Mouse (Mus musculus): Measurements from ENCODE around the gene Ncam1. TPM values are rescaled to one million over a fixed set of nuclear protein-coding genes. Genes with fewer than 3 reads are reported as not detected.

The Ncam1 gene
- total and polyA plus RNA-seq, 3 experiments = 0.05 to 2.1 TPM; not detected in 1

DNA sequence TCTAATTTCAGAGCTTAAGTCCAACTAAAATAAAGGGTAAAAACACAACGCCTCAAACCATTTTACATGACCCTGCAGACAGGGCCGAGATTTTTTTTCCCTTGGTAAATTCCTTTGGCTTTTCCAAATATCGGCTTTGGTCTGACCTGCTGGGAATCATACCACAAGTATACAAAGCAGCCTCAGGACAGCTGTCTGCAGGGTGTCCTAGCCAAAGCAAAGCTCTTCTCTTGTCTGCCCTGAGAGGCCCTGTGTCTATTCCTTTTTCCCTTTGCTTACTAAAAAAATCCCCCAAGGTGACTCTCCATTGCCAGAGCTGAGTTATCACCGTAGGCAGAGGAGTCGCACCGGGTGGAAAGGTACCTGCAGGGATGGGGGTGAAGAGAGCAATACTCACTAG, 262.1 kb downstream of the Ncam1 start:
- H3K36me3 ChIP-seq (replicated peaks) = no peaks in the 10 kb centered on the region
- H3K9me3 ChIP-seq (replicated peaks) = peaks cover 14% of the 10 kb centered on the region
- no peak for TF ChIP-seq GATA1 (IDR thresholded peaks at IDR 0.05; ENCODE audit: borderline replicate concordance, low read length)
- TF ChIP-seq CTCF (IDR thresholded peaks at IDR 0.05; ENCODE audit: low read depth, low read length) = no peak
- no peak for TF ChIP-seq TAL1 (conservative IDR thresholded peaks at IDR 0.05; ENCODE audit: low read depth, low read length)
- no peak for TF ChIP-seq POLR2AphosphoS5 (IDR thresholded peaks at IDR 0.05; ENCODE audit: insufficient replicate concordance, low read depth, low read length)
- no peak for TF ChIP-seq GATA2 (IDR thresholded peaks at IDR 0.05; ENCODE audit: borderline replicate concordance, low read depth, low read length)
- H3K27me3 ChIP-seq (ENCODE audit: insufficient read depth, low read length) = no peaks in the 10 kb centered on the region
- no peak overlapping the region for H3K4me3 ChIP-seq (ENCODE audit: low read depth, low read length)
- ATAC-seq (ENCODE audit: extremely low read depth, insufficient number of reproducible peaks, low FRiP score, poor library complexity, severe bottlenecking) (no peak), DNase-seq (ENCODE audit: low spot score) (no peak)
- no peaks in the 10 kb centered on the region for H3K4me1 ChIP-seq (ENCODE audit: insufficient read depth, low read depth, low read length)

DNA sequence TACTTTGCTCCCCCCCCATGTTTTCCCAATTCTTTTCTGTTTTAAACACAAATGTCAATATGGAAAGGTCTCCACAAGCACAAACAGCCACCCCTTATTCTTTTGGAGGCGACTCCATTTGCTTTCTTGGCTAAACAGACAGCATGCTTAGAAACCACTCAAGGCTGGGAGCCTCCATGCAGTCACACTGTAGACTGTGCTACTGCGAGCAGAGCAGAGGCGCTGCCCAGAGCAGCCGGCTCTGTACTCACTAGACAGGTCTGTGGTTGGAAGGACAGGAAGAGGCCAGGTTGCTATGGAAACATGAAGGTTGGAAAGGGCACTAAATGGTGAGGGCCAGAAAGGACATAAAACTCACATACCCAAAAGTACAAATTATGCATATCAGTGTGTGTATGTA, 263.8 kb downstream of the Ncam1 start:
- peaks cover 10% of the 10 kb centered on the region for H3K9me3 ChIP-seq (replicated peaks)
- no peaks in the 10 kb centered on the region for H3K27me3 ChIP-seq (ENCODE audit: insufficient read depth, low read length)
- H3K36me3 ChIP-seq (replicated peaks) = no peaks in the 10 kb centered on the region
- no peak for DNase-seq (ENCODE audit: low spot score)
- no peak for ATAC-seq (ENCODE audit: extremely low read depth, insufficient number of reproducible peaks, low FRiP score, poor library complexity, severe bottlenecking)
- no peak overlapping the region for H3K4me3 ChIP-seq (ENCODE audit: low read depth, low read length)
- no peaks in the 10 kb centered on the region for H3K4me1 ChIP-seq (ENCODE audit: insufficient read depth, low read depth, low read length)
- TF ChIP-seq GATA1 (IDR thresholded peaks at IDR 0.05; ENCODE audit: borderline replicate concordance, low read length) (no peak), CTCF (IDR thresholded peaks at IDR 0.05; ENCODE audit: low read depth, low read length) (no peak), GATA2 (IDR thresholded peaks at IDR 0.05; ENCODE audit: borderline replicate concordance, low read depth, low read length) (no peak), TAL1 (conservative IDR thresholded peaks at IDR 0.05; ENCODE audit: low read depth, low read length) (no peak), POLR2AphosphoS5 (IDR thresholded peaks at IDR 0.05; ENCODE audit: insufficient replicate concordance, low read depth, low read length) (no peak)

DNA sequence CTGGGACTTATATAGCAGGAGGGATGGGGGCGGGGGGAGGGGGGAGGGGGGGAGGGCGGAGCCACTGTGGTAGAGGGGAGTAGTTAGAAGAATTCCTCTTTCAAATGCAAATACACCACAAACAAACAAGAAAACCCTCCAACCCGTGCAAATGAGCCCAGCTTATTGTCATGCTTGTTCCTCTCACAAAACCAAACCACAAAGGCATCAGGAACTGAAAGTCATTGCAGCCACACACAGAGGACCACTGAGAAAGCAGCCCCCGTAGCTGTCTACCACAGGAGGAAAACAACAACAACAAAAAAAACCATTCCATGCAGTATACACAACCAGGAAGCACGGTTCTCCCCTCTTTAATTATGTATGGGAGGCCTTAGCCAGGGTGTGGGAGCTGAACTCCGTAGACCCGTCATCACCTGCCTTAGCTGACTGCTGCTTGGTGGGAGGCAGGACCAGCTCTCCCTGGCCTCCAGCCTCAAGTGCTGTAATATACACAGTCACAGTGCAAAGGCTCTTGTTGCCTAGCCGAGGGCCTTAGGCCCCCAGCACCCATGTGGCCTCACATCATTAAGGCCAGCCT, 264.7 kb downstream of the Ncam1 start:
- no peak for DNase-seq (ENCODE audit: low spot score)
- H3K4me3 ChIP-seq (ENCODE audit: low read depth, low read length) = no peak overlapping the region
- H3K9me3 ChIP-seq (replicated peaks) = peaks cover 11% of the 10 kb centered on the region
- no peaks in the 10 kb centered on the region for H3K4me1 ChIP-seq (ENCODE audit: insufficient read depth, low read depth, low read length)
- H3K36me3 ChIP-seq (replicated peaks) = no peaks in the 10 kb centered on the region
- no peak for ATAC-seq (ENCODE audit: extremely low read depth, insufficient number of reproducible peaks, low FRiP score, poor library complexity, severe bottlenecking)
- H3K27me3 ChIP-seq (ENCODE audit: insufficient read depth, low read length) = no peaks in the 10 kb centered on the region
- TF ChIP-seq POLR2AphosphoS5 (IDR thresholded peaks at IDR 0.05; ENCODE audit: insufficient replicate concordance, low read depth, low read length) (no peak), GATA1 (IDR thresholded peaks at IDR 0.05; ENCODE audit: borderline replicate concordance, low read length) (no peak), TAL1 (conservative IDR thresholded peaks at IDR 0.05; ENCODE audit: low read depth, low read length) (no peak), CTCF (IDR thresholded peaks at IDR 0.05; ENCODE audit: low read depth, low read length) (no peak), GATA2 (IDR thresholded peaks at IDR 0.05; ENCODE audit: borderline replicate concordance, low read depth, low read length) (no peak)

DNA sequence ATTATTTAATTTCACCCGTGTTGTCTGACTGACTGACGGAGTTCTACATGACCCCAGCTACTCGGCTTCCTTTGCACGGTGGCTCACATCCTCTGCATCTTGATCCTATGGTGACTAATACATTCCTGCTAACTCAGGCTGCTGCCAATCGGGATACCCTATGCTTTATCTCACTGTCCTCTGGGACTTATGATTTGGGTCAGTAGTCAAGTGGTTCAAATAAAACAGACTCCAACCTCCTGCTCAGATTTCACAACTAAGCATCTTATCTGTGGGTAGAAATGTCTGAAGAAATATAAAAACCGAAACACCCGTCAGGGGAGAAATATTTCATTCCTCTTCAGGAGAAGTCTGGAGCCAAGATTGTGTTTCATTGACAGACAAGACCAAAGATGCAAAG, 265.3 kb downstream of the Ncam1 start:
- ATAC-seq (ENCODE audit: extremely low read depth, insufficient number of reproducible peaks, low FRiP score, poor library complexity, severe bottlenecking) (no peak), DNase-seq (ENCODE audit: low spot score) (no peak)
- Histone ChIP-seq H3K4me3 (ENCODE audit: low read depth, low read length) (no peak overlapping the region), H3K36me3 (replicated peaks) (no peaks in the 10 kb centered on the region), H3K9me3 (replicated peaks) (peaks cover 12% of the 10 kb centered on the region), H3K27me3 (ENCODE audit: insufficient read depth, low read length) (no peaks in the 10 kb centered on the region), H3K4me1 (ENCODE audit: insufficient read depth, low read depth, low read length) (no peaks in the 10 kb centered on the region)
- TF ChIP-seq GATA2 (IDR thresholded peaks at IDR 0.05; ENCODE audit: borderline replicate concordance, low read depth, low read length) (no peak), CTCF (IDR thresholded peaks at IDR 0.05; ENCODE audit: low read depth, low read length) (no peak), GATA1 (IDR thresholded peaks at IDR 0.05; ENCODE audit: borderline replicate concordance, low read length) (no peak), POLR2AphosphoS5 (IDR thresholded peaks at IDR 0.05; ENCODE audit: insufficient replicate concordance, low read depth, low read length) (no peak), TAL1 (conservative IDR thresholded peaks at IDR 0.05; ENCODE audit: low read depth, low read length) (no peak)

DNA sequence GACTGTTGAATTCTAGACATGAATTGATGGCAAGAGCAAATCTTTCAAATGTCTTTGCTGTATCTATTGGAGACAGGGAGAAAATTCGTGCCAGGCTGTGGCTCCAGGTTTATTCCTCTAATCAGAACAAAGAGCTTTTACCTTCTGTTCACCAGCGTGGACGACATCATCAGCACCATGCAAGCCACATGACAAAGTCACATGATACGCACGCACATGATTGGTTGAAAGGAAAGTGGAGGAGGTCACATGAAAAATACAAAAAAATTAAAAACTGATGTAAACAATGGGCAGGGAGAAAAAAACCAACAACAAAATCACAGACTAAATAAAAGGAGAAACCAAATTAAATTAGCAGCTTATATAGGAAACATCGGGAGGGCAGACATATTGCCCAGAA, 266.9 kb downstream of the Ncam1 start:
- Histone ChIP-seq H3K27me3 (ENCODE audit: insufficient read depth, low read length) (no peaks in the 10 kb centered on the region), H3K4me3 (ENCODE audit: low read depth, low read length) (no peak overlapping the region), H3K36me3 (replicated peaks) (no peaks in the 10 kb centered on the region), H3K4me1 (ENCODE audit: insufficient read depth, low read depth, low read length) (no peaks in the 10 kb centered on the region), H3K9me3 (replicated peaks) (peaks cover 8% of the 10 kb centered on the region)
- no peak for TF ChIP-seq GATA1 (IDR thresholded peaks at IDR 0.05; ENCODE audit: borderline replicate concordance, low read length)
- TF ChIP-seq CTCF (IDR thresholded peaks at IDR 0.05; ENCODE audit: low read depth, low read length) = no peak
- TF ChIP-seq GATA2 (IDR thresholded peaks at IDR 0.05; ENCODE audit: borderline replicate concordance, low read depth, low read length) = no peak
- TF ChIP-seq TAL1 (conservative IDR thresholded peaks at IDR 0.05; ENCODE audit: low read depth, low read length) = no peak
- TF ChIP-seq POLR2AphosphoS5 (IDR thresholded peaks at IDR 0.05; ENCODE audit: insufficient replicate concordance, low read depth, low read length) = no peak
- ATAC-seq (ENCODE audit: extremely low read depth, insufficient number of reproducible peaks, low FRiP score, poor library complexity, severe bottlenecking) (no peak), DNase-seq (ENCODE audit: low spot score) (no peak)

DNA sequence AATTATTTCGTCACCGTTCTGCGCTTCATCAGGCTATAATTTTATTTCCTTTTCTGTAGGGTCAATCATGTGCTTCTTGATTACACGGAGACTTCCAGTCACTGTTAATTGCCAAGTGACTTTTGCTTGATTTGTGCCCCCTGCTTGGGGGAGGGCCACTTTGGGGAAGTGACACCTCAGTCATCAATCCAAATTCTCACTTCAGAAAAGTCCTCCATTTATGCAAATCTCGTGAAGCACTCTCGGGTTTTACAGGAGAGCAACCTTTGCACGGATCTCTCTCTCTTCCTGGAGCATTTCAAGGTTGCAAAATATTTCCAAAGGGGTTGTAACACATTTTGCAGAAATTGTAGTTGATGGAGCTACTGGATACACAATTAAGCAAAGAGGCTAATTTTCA, 267.5 kb downstream of the Ncam1 start:
- Histone ChIP-seq H3K27me3 (ENCODE audit: insufficient read depth, low read length) (no peaks in the 10 kb centered on the region), H3K36me3 (replicated peaks) (no peaks in the 10 kb centered on the region), H3K4me1 (ENCODE audit: insufficient read depth, low read depth, low read length) (no peaks in the 10 kb centered on the region), H3K9me3 (replicated peaks) (peaks cover 8% of the 10 kb centered on the region), H3K4me3 (ENCODE audit: low read depth, low read length) (no peak overlapping the region)
- DNase-seq (ENCODE audit: low spot score) = no peak
- no peak for ATAC-seq (ENCODE audit: extremely low read depth, insufficient number of reproducible peaks, low FRiP score, poor library complexity, severe bottlenecking)
- TF ChIP-seq TAL1 (conservative IDR thresholded peaks at IDR 0.05; ENCODE audit: low read depth, low read length) (no peak), POLR2AphosphoS5 (IDR thresholded peaks at IDR 0.05; ENCODE audit: insufficient replicate concordance, low read depth, low read length) (no peak), GATA2 (IDR thresholded peaks at IDR 0.05; ENCODE audit: borderline replicate concordance, low read depth, low read length) (no peak), CTCF (IDR thresholded peaks at IDR 0.05; ENCODE audit: low read depth, low read length) (no peak), GATA1 (IDR thresholded peaks at IDR 0.05; ENCODE audit: borderline replicate concordance, low read length) (no peak)
